Mouse (Mus musculus) limb, embryonic 13.5 days (tissue): ENCODE results near the gene Gpr108. TPM values are rescaled to one million over a fixed set of nuclear protein-coding genes. Genes with fewer than 3 reads are reported as not detected.

ENCODE experiments used
- ATAC-seq: fragments of 200-750 bp; cut with Nextera tagmentation; 2 replicates; pipeline ENCODE4 v1.8.0; 2017; ENCODE audit warnings: low read depth, moderate number of reproducible peaks, moderate TSS enrichment; ENCODE audit not compliant: low FRiP score
- H3K27ac ChIP-seq: fragments of 300-500 bp; sonication (generic); 2 replicates; pipeline ENCODE4 v1.5.1; 2015; ENCODE audit warnings: inconsistent platforms, mild to moderate bottlenecking, moderate library complexity
- H3K27me3 ChIP-seq: fragments of 300-500 bp; sonication (generic); 2 replicates; pipeline ENCODE4 v1.6.1; 2015; ENCODE audit warnings: mild to moderate bottlenecking, inconsistent platforms
- H3K36me3 ChIP-seq: fragments of 300-500 bp; sonication (generic); 2 replicates; pipeline ENCODE4 v1.6.1; 2015; ENCODE audit warnings: inconsistent platforms, mild to moderate bottlenecking, moderate library complexity
- H3K4me1 ChIP-seq: fragments of 300-500 bp; sonication (generic); 2 replicates; pipeline ENCODE4 v1.6.1; 2015; ENCODE audit warnings: inconsistent platforms
- H3K4me2 ChIP-seq: fragments of 300-500 bp; sonication (generic); replicated peaks from 2 replicates; pipeline ENCODE4 v1.6.1; 2015; ENCODE audit warnings: inconsistent platforms, mild to moderate bottlenecking, moderate library complexity
- H3K4me3 ChIP-seq: fragments of 300-500 bp; sonication (generic); 2 replicates; pipeline ENCODE4 v1.5.1; 2015; ENCODE audit warnings: moderate library complexity, mild to moderate bottlenecking, inconsistent platforms
- H3K9ac ChIP-seq: fragments of 300-500 bp; sonication (generic); 2 replicates; pipeline ENCODE4 v1.6.1; 2015; ENCODE audit warnings: mild to moderate bottlenecking, inconsistent platforms
- H3K9me3 ChIP-seq: fragments of 300-500 bp; sonication (generic); 2 replicates; pipeline ENCODE4 v1.6.1; 2016; ENCODE audit warnings: inconsistent platforms
- whole genome bisulfite sequencing: fragments of 180-500 bp; shearing (Covaris S2); methylation state at CpG from one replicate; pipeline ENCODE4 v1.1.7; 2015; 5-methylcytosine and 5-hydroxymethylcytosine counted together
- polyA plus RNA-seq: library from polyadenylated mRNA; unstranded; fragments of >200 nt; fragmentation: Nextera tagmentation; extraction: Ambion mirVana; gene quantifications from 2 replicates; pipeline ENCODE4 v1.2.1, GENCODE M21; 2015

The Gpr108 gene
- polyA plus RNA-seq, 1 experiment from 2014 or later: 34.5 TPM

- ATAC-seq: no peak
- whole genome bisulfite sequencing: 1% methylated on average over 33 of the region's 33 CpGs
Observed at GRCm38 (mm10) chr17:57250461-57251160, 2.4 kb upstream of the Gpr108 start.

GRCm38 (mm10) chr17:57249186-57250181 lies 1.2 kb upstream of the Gpr108 start, which contains the start of gene Trip10:
TSS of gene Trip10 (plus strand) at chr17:57249455.
- peak within 1 kb of the TSS; percentile 77 for H3K9ac ChIP-seq
- under 1% methylated on average over 49 of the region's 52 CpGs for WGBS
- peak; percentile 20 for ATAC-seq
- H3K36me3 ChIP-seq: peaks cover 21% of the 10 kb centered on the region
- H3K4me3 ChIP-seq: peak within 1 kb of the TSS; percentile 81
- H3K27ac ChIP-seq: peak within 1 kb of the TSS; percentile 93
- H3K4me1 ChIP-seq: peaks cover 29% of the 10 kb centered on the region
- H3K9me3 ChIP-seq: no peaks in the 10 kb centered on the region
- peak within 1 kb of the TSS; percentile 98 for H3K4me2 ChIP-seq
- H3K27me3 ChIP-seq: no peaks in the 10 kb centered on the region

More at GRCm38 (mm10) chr17:57250461-57251160, 2.4 kb upstream of the Gpr108 start:
- Histone ChIP-seq H3K4me1 (peaks cover 29% of the 10 kb centered on the region), H3K27ac (peak overlapping the region; percentile 53), H3K4me3 (peak overlapping the region; percentile 81), H3K36me3 (peaks cover 27% of the 10 kb centered on the region), H3K4me2 (peak overlapping the region; percentile 98), H3K9me3 (no peaks in the 10 kb centered on the region), H3K9ac (peak overlapping the region; percentile 77), H3K27me3 (no peaks in the 10 kb centered on the region)

- H3K4me1 ChIP-seq: peaks cover 29% of the 10 kb centered on the region
- H3K4me2 ChIP-seq: peak overlapping the region; percentile 98
- H3K27ac ChIP-seq: peak overlapping the region; percentile 93
- H3K27me3 ChIP-seq: no peaks in the 10 kb centered on the region
- ATAC-seq: no peak
- no peaks in the 10 kb centered on the region for H3K9me3 ChIP-seq
- peak overlapping the region; percentile 81 for H3K4me3 ChIP-seq
- peaks cover 21% of the 10 kb centered on the region for H3K36me3 ChIP-seq
- WGBS: 11% methylated on average over 13 of the region's 13 CpGs
- H3K9ac ChIP-seq: peak overlapping the region; percentile 62
Observed at GRCm38 (mm10) chr17:57248771-57249170, 525 bp upstream of the Gpr108 start.

GRCm38 (mm10) chr17:57247393-57248200 lies 649 bp downstream of the Gpr108 start:
- H3K9me3 ChIP-seq: no peaks in the 10 kb centered on the region
- H3K4me3 ChIP-seq: peak overlapping the region; percentile 81
- peaks cover 20% of the 10 kb centered on the region for H3K36me3 ChIP-seq
- WGBS: under 1% methylated on average over 46 of the region's 46 CpGs
- peak overlapping the region; percentile 96 for H3K27ac ChIP-seq
- H3K4me2 ChIP-seq: peak overlapping the region; percentile 98
- no peaks in the 10 kb centered on the region for H3K27me3 ChIP-seq
- peak; percentile 93 for ATAC-seq
- H3K9ac ChIP-seq: peak overlapping the region; percentile 79
- H3K4me1 ChIP-seq: peaks cover 29% of the 10 kb centered on the region

- Histone ChIP-seq H3K4me1 (peaks cover 29% of the 10 kb centered on the region), H3K36me3 (peaks cover 28% of the 10 kb centered on the region), H3K27me3 (no peaks in the 10 kb centered on the region), H3K9me3 (no peaks in the 10 kb centered on the region), H3K9ac (peak overlapping the region; percentile 79), H3K27ac (peak overlapping the region; percentile 96), H3K4me2 (peak overlapping the region; percentile 84), H3K4me3 (peak overlapping the region; percentile 81)
- 4% methylated on average over 18 of the region's 18 CpGs for WGBS
- 0 out of 2 replicates have a peak, but pooled peaks have one; percentile 0 for ATAC-seq
Observed at GRCm38 (mm10) chr17:57246663-57247392, 1.4 kb downstream of the Gpr108 start.

GRCm38 (mm10) chr17:57245311-57245929 lies 2.8 kb downstream of the Gpr108 start:
- H3K36me3 ChIP-seq: peaks cover 33% of the 10 kb centered on the region
- 0 out of 2 replicates have a peak overlapping the region, but pooled peaks have one; percentile 81 for H3K4me3 ChIP-seq
- H3K4me2 ChIP-seq: peak overlapping the region; percentile 84; the same call in 1 of the 2 replicates
- ATAC-seq: no peak
- no peaks in the 10 kb centered on the region for H3K27me3 ChIP-seq
- H3K9me3 ChIP-seq: no peaks in the 10 kb centered on the region
- peaks cover 19% of the 10 kb centered on the region for H3K4me1 ChIP-seq
- 90% methylated on average over 10 of the region's 10 CpGs for WGBS
- H3K27ac ChIP-seq: no peak overlapping the region
- H3K9ac ChIP-seq: no peak overlapping the region

GRCm38 (mm10) chr17:57243650-57244370 lies 4.4 kb downstream of the Gpr108 start:
- Histone ChIP-seq H3K4me2 (no peak overlapping the region), H3K36me3 (peaks cover 33% of the 10 kb centered on the region), H3K27ac (no peak overlapping the region), H3K4me1 (peaks cover 12% of the 10 kb centered on the region), H3K27me3 (no peaks in the 10 kb centered on the region), H3K4me3 (no peak overlapping the region), H3K9ac (no peak overlapping the region), H3K9me3 (no peaks in the 10 kb centered on the region)
- no peak for ATAC-seq
- 60% methylated on average over 10 of the region's 10 CpGs for WGBS

- Histone ChIP-seq H3K9ac (no peak overlapping the region), H3K4me2 (no peak overlapping the region), H3K9me3 (no peaks in the 10 kb centered on the region), H3K4me1 (no peaks in the 10 kb centered on the region), H3K36me3 (peaks cover 50% of the 10 kb centered on the region), H3K4me3 (no peak overlapping the region), H3K27ac (no peak overlapping the region), H3K27me3 (no peaks in the 10 kb centered on the region)
- ATAC-seq: 0 out of 2 replicates have a peak, but pooled peaks have one; percentile 21
- WGBS: 91% methylated on average over 9 of the region's 9 CpGs
Observed at GRCm38 (mm10) chr17:57237181-57237580, 11.1 kb downstream of the Gpr108 start.

GRCm38 (mm10) chr17:57235803-57236202 lies 12.4 kb downstream of the Gpr108 start:
- Histone ChIP-seq H3K27me3 (no peaks in the 10 kb centered on the region), H3K4me2 (no peak overlapping the region), H3K9ac (no peak overlapping the region), H3K9me3 (no peaks in the 10 kb centered on the region), H3K4me3 (no peak overlapping the region), H3K36me3 (peaks cover 41% of the 10 kb centered on the region), H3K4me1 (no peaks in the 10 kb centered on the region), H3K27ac (no peak overlapping the region)
- peak; percentile 17; the same call in 1 of the 2 replicates for ATAC-seq
- WGBS: 90% methylated on average over 5 of the region's 5 CpGs

GRCm38 (mm10) chr17:57234254-57234928 lies 13.9 kb downstream of the Gpr108 start:
- WGBS: 79% methylated on average over 12 of the region's 12 CpGs
- Histone ChIP-seq H3K4me3 (no peak overlapping the region), H3K4me2 (no peak overlapping the region), H3K36me3 (peaks cover 41% of the 10 kb centered on the region), H3K4me1 (no peaks in the 10 kb centered on the region), H3K9me3 (no peaks in the 10 kb centered on the region), H3K9ac (no peak overlapping the region), H3K27me3 (peaks cover 4% of the 10 kb centered on the region; the same call in 1 of the 2 replicates), H3K27ac (no peak overlapping the region)
- ATAC-seq: no peak
